Mouse (Mus musculus) adrenal gland, adult 2 months (tissue): ENCODE measurements around the gene Ptprg. TPM values are rescaled to one million over a fixed set of nuclear protein-coding genes. Genes with fewer than 3 reads are reported as not detected.

Source experiments
- DNase-seq: peaks from one replicate; pipeline ENCODE4 v3.0.0; 2021
- polyA plus RNA-seq: library from polyadenylated mRNA; depleted of rRNA; stranded (reverse); fragments of >200 nt; gene quantifications from 2 replicates; pipeline ENCODE4 v1.2.3, GENCODE M21; 2012
- total RNA-seq, 2 experiments: library from RNA; stranded (reverse); gene quantifications; 2 replicates each; pipeline ENCODE4 v1.2.3; 2021

Gene Ptprg
- total and polyA plus RNA-seq, 3 experiments, result 92.6 to 130 (median 116) TPM

DNA sequence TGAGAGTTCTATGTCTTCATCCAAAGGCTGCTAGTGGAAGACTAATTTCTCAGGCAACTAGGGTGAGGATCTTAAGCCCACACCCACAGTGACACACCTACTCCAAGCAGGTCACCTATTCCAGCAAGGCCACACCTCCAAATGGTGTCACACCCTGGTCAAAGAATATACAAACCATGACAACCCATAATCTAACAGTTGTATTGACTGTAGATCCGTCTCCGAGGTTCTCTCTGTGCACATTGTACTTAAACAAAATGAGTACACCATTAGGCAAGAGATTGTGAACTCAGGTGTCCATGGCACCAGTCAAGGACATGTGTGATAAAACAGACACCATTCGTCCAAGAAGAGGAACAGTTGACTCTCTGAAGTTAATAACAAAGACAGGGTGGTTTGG is 596.2 kb downstream of the Ptprg start:
- DNase-seq, result no peak

DNA sequence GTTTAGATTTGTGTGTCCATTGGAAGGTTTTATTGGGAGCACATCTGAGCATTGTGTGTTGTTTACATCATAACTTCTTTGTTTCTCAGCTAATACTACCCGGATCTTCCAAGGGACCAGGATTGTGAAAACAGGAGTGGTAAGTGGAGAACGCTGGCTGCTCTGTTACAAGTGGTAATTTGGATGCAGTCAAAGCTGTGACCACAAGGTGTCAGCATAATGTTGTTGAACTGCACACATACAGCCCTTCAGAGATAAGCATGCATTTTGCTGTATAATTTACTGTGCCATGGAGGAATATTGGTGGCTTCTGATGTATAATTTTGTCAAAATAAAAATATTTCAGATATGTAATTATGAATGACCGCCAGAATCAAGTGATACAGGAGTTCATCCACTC is 598.6 kb downstream of the Ptprg start:
- DNase-seq, result peak; percentile 41

DNA sequence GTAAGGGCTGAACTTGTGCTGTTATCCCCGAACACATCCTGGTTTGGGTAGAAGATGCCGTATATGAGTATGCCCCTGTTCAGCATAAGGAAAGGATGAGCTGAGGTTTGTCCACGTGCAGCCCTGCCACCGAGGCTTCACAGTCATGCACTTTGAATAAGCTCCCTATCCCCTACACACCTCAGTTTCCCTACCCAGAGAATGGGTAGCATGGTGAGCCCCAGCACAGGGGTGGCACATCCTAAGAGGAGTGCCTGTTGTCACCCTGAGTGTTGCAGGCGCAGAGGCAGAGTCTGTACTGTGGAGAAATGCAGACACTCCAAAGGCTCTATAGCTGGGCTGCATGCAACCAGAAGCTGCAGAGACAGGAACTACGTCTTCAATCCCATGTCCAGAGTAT is 599.4 kb downstream of the Ptprg start:
- DNase-seq, result no peak

DNA sequence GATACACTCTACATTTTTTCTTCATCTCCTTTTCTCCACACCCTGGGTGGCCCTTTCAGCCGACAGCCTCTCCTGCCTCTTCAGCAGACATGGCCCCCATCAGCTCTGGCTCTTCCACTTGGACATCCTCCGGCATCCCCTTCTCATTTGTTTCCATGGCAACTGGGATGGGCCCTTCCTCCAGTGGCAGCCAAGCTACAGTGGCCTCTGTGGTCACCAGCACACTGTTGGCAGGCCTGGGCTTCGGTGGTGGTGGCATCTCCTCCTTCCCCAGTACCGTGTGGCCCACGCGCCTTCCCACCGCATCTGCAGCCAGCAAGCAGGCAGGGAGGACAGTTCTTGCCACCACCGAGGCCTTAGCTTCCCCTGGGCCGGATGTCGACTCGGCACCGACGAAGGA is 600.3 kb downstream of the Ptprg start:
- no peak for DNase-seq

DNA sequence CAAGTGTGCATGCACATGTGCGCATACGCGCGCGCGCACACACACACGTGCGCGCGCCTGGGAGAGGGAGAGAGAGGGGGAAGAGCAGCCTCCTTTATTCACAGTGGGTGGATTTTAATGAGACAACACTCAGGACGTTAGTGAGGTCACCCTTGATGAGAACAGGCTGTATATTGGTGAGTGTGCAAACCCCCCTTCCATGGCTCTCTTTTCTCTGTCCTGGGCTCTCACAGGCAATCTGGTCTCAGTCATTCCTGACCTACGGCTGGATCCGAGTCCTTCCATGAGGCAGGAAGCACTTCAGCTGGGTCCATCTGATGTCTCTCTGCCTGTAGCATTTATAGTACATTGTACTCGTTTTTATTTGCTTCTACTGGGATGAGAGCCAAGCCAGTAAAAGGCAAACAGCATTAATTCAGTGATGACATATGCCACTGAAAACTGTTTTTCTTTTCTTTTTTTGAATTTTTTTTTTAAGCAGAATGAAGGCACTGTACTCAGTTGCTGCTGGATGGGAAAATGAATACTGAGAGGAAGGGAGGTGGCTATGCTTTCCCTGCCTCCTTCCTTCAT is 608.5 kb downstream of the Ptprg start:
- no peak for DNase-seq

DNA sequence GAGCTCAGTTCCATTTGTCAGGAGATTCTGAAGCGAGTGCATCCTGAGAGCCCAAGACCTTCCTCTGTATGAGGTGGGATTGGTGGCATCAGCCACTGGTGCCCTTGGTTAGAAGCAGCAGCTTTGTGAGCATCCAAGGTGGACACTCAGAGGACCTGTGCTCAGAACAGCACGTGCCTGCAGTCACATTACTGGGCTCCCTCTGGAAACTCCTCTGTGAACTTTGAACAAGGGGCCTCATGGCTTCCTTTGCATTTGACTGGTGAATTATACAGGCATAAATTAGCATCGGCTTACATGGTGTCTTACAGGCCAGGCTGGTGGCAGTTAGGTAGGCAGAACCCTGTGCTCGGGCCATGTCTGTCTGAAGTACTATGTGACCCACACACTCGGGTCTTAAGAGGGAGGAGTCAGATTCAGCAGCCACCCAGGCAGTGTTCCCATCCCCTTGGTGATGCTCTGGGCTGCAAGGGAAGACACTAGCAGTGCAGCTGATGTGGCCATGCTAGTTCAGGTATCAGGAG is 609.1 kb downstream of the Ptprg start:
- DNase-seq, result no peak

DNA sequence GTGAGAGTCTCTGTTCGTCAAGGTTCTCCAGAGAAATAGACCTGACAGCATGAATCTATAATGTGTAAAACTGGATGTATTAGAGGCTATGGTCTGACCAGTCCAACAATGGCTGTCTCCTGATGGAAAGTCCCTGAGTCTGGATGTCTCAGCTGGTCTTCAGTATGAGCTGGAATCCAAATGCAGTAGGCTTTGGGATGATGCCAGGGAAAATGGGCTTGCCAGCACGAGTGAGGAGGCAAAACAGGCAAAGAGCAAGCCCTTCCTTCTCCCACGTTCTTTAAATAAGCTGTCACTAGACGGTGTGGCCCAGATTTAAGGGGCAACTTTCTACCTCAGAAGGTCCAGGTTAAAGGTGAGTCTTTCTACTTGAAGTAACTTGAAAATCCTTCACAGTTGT is 609.9 kb downstream of the Ptprg start:
- no peak for DNase-seq

DNA sequence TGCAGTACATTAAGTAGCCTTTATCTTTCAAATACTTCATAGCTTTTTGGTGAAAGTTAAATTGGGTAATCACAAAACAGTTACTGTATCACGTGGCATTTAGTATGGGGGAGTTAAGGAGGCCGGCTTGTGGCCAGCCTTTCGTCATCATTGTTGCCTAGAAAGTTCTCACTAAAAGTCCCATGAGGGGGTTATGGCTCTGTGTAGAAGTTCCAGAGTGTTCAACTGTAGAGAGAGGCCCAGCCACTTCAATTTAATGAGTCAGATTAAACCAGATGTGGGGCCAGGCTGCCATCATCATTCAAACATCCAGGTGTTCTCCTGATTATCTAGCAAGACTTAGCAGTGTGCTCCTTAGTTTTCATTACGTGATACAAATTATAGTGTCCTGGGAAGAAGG is 613.9 kb downstream of the Ptprg start:
- peak; percentile 13 for DNase-seq

DNA sequence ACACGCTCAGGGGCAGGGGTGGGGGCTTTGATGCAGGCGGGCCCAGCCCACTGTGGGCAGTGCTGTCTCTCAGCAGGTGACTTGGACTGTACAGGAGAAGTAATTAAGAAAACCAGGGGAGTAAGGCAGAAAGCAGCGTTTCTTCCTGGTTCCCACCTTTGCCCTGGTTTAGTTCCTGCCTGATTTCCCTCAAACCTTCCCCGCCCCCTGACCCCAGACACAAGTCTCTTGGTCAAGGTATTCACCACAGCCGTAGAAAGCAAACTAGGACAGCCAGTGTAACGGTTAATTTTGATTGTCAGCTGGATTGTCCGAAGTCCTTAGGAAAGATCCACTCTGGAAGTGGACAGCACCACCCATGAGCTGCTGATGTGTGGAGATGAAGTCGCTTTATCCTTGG is 614.3 kb downstream of the Ptprg start:
- DNase-seq, result no peak

DNA sequence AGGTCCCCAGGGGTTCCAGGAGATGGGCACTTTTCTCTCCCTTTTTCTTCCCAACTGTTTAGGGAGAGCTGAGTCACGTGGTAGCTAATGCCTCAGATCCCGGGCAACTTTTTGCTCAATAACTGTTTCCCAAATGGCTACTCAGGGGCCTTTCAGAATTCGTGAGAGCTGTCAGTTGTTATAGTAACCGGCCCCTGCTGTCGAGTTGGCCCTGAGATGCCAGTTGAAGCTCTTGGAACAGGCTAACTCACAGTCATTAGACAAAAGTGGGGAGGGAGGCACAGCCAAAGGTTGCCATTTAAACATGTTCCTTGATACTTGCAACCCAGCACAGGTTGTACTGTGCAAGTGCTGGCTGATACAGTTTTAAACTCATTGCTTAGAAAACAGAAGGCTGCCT is 624.1 kb downstream of the Ptprg start:
- DNase-seq, result no peak

DNA sequence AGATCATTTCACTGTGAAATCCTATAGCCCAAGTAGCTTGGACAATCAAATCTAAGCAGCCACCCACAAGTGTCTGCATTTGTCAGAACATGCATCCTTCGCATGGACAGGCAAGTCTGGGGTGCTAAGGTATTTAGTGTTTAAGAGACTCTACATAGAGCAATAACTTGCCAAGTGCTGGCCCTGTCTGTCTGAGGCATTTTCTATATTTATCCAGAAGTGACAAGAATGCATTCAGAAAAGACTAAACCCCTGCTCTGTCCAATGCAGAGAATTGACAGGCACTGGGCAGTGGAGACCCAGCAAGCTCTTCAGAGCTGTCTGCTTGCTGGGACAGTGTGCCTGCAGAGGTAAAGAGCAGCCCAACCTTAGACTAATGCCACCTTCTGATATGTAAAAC is 625.3 kb downstream of the Ptprg start:
- no peak for DNase-seq

DNA sequence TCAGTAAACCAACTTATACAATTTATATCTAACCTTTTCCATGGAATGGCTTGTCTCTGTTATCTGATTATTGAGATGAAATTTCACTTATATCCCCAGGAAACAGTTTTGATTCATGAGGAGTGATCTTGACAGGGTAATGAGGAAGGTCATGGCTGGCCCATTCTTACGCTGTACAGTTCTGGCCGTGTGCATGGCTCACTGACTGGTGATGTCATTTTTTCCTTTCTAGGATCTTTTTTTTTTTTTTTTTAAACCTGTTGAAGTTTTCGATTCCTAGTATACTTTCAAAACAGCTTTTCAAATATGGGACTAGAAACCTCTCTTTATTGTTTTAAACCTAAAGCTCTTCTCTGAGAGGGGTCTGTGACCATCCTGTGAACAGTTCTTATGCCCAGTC is 626.8 kb downstream of the Ptprg start:
- no peak for DNase-seq

DNA sequence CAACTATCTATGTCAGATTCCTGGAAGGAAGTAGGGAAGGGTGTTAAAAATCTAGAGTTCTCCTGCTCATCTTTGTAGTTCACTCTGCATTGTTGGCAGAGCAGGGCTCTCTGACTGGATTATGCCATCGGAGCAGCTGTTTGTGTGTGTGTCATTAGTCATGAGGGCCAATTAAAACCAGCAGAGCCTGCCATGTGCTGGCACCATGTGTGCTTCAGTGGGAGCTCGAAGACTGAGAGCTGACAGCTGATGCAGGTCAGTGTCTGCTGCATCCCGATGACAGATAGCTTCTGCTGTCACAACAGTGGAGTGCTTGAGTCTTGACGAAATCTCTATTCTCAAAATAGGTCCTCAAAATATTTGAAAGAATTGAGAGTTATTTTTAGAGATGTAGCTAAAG is 631.7 kb downstream of the Ptprg start:
- no peak for DNase-seq

DNA sequence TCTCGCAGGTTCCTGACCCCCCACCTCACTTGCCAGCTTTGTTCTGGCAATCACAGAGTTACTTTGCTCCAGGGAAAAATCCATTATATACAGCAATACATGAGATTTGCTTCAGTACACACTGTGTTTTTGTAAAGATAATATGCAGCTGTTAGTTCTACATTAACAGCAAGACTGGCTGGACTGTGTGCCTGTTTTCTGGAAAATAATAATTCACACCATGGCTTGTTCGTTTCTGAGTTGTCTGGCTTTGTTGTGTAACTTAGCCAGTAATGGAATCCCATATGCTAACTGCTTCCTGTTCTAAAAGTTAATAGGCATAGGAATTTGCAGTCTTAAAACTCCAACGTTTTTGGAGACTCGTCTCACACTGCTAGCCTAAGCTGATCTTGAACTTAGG is 635.0 kb downstream of the Ptprg start:
- no peak for DNase-seq

DNA sequence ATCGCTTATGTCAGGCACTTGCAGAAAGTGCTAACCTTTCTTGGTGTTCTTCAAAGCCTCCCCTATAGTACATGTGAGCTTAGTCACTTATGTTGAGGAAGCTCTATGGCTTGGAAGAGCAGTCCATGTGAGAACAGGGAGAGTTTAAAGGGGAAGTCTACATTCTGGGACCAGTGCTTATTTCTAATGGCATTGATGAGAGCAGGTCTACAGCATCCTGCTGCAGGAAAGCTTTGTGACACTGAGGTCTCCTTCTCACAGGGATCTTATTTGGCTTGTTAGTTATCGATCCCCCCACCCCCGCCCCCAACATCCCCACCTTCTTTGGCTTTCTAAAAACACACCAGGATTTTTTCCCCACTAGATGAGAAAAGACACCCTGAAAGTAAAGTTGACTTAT is 635.9 kb downstream of the Ptprg start:
- DNase-seq, result no peak

DNA sequence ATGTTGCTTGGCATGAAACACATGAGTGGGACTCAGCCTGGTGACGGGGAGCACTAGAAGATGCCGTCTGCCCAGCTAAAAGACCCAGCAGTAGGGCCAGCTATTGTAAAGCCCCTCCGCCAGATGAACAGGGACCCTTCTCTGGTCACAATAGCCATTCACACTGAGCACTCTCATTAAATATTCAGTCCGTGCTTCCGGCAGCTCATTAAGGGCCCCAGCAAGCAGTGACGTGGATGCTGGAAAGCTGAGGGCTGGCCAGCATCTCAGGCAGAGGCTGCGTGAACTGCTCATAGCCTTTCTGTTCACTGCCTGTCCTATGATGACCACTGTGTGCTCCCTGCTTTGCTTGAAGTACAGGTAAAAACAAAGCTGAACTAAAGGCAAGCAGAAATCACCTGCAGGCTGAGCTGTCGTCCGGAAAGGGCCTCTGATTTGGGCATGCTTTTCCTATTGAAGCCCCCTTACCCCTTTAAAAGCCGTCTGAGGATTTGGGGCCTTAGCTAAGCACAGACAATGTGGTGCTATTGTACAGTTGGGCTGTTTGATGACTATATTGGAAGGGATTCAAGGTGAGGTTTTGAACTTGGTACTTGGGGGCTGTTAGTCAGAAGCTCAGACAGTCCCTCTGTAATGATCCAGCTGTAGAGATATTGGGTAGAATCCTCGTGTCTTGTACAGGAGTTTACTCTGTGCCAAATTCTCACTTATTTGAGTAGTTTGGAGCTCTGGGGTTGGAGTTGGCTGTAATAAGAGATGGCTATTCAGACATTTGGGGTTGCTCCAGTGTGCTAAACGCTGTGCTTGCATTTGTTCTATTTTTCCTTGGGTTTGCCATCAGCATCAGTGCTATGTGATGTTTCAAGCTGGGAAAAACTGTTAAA is 636.6 kb downstream of the Ptprg start:
- no peak for DNase-seq

DNA sequence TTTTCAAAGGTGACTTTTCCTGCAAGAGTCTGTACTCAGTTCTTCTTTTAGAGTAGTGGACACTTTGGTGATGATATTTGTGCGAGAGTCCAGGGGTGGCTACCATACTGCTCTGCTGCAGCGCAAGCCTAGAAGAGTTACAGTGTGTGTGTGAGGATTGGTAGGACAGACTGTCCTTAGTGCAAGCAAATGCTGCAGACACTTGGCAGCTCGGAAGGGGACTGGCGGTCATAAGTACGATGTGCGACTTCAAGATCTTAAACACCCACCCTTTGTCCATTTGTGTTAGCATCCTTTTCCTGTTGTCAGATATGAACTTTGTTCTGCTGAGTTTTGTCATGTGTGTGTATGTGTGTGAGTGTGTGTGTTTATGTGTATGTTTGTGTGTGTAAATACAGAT is 637.7 kb downstream of the Ptprg start:
- DNase-seq, result no peak

DNA sequence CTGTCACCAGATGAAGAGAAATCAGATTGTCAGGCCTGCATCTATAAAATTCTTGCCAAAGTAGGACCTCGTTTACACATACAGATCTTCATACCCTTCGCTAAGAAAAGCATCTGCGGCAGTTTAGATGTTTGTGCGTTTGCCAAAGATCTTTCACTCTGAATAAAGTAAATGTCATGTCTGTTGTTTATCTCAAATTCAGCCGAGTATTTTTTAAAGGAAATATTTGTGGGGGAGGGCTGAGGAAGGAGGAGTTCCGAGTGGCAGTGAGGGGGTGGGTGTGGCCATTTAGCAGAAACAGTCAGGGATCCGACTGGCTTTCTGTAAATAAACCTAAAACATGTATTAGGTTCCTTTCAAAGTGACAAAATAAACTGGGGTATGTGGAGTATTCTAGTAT is 645.4 kb downstream of the Ptprg start:
- DNase-seq, result no peak

DNA sequence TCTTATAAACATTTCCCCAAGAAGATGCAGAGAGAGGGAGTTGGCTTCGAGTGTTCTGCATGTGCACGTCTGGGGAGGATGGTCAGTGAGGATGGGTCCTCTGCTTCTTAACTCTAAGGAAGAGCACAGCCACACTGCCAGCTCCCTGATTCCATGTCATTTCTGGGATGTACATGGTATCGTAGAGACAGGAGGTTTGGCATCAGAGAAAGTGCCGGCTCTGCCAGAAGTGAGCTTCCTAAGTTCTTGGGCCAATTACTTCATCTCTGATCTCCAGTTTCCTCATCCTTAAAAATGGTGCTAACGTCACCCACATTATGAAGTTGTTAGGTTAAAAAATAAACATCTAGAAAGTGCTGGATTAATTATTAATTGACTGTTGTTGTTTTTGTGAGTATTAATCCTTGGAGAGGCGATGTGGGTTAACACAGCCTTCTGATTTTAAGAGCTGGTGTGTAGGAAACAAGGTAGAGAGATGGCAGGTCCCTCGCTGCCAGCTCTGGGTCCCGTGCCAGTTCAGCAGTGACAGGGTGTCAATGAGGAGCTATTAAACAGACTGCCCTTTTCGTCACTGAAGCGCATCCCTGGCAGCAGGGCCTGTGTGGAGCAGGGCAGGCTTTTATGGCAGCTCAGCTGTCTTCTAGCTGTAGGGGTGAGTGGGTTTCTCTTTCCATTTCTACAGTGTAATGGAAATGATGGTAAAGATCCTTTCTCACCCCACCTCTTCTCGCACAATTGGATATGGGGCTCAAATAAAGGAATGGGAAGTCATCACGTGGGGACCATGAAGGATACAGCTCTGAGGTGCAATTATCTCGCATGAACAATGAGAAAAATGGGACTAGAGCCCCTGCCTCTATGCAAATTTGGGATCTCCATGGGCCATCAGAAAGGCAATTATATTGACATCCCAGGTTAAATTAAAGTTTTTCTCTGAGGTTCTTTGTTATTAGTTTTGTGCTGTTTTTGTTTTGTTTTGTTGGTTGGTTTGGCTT is 646.9 kb downstream of the Ptprg start:
- DNase-seq, result no peak

DNA sequence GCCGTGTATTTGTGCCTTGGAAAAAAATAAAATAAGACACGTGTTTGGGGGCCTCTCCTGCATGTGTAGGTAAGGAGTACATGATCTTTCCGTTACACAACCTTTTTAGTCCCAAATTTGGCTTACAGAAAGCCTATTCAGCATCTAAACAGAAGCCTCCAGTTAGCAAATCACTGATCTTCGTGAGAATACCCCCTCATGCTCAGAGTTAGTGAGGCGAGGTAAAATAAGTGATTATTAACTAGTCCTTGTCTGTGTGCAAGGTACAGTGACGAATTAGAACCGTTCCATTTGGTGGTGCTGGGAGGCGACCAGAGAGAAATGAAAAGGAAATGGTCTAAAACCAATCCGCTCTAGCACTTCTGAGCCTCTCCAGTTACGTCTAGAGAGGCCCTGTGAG is 648.9 kb downstream of the Ptprg start:
- DNase-seq, result no peak

DNA sequence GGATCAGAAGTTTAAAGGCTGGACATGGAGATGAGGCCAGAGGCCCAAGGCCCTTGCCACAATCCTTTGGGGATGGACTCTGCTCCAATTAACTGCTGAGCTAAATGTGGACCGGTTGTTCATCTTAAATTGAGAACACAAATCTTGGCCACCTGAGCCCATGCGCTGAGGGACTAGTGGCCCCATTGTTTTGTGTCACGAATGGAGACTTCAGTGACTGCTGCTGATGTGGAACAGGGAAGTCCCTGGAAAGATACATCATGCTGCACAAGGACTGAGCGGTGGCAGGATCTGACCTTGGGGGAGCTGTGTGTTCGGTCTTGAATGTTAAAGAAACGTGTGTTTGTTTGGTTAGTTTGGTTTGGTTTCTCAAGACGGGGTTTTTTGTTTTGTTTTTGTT is 649.7 kb downstream of the Ptprg start:
- peak; percentile 43 for DNase-seq

DNA sequence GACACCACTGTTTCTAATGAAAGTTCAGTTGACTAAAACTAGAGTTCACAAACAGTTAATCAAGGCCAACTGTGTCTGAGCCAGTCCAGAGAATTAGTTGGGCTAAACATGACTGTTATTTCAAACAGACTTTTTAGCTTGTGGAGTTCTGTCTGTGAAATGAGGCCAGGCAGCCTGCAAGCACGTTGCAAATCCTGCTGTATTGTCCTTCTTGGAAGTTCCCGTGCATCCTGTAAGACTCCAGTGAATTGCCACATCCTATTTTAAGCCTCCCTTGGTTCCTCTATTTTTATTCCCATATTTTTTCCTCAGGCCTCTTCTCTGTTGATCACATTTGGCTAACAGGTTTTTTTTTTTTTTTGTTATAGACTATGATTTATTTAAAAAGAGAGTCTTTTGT is 652.8 kb downstream of the Ptprg start:
- DNase-seq, result no peak

DNA sequence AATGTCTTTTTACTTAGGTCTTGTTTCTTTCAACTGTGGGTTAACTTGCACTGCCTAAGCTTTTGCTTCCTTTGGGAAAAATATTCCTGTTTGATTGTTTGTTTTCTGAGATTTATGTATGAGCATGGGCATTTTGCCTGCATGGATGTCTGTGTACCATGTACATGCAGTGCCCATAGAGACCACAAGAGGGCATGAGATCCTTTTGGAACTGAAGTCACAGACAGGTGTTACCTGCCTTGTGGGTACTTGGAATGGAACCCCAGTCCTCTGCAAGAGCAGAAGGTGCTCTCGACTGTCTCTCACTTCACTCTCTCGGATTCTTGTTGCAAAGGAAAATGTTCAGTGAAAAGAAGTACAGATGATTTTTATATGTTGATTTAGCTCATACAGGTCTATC is 655.2 kb downstream of the Ptprg start:
- peak; percentile 13 for DNase-seq
